Mouse (Mus musculus): ENCODE measurements around the gene Otulinl.

GRCm38 (mm10) chr15:27724796-27725680 is 43.7 kb upstream of the Otulinl start:
- no peak for TF ChIP-seq POLR2AphosphoS5 (IDR thresholded peaks at IDR 0.05; ENCODE audit: insufficient replicate concordance, low read depth, low read length)
- TF ChIP-seq TAL1 (conservative IDR thresholded peaks at IDR 0.05; ENCODE audit: low read depth, low read length), result no peak
- TF ChIP-seq CTCF (IDR thresholded peaks at IDR 0.05; ENCODE audit: low read depth, low read length), result no peak
- TF ChIP-seq GATA1 (IDR thresholded peaks at IDR 0.05; ENCODE audit: borderline replicate concordance, low read length), result no peak
